Mouse (Mus musculus): Measurements from ENCODE around the gene Gm17482.
"Not testable (repeated sequence)": the region's sequence is repeated elsewhere in the genome, so short reads cannot be mapped to it uniquely, and the experiment has no call there.

Gm17482 gene

GRCm38 (mm10) chr6:115227043-115227442 lies at the start of gene Gm17482:
Gm17482 (plus strand) TSS chr6:115227343.
- in situ Hi-C loops (cut with MboI, MseI), result loop anchor here (5.0 kb wide), 1 partner anchor 310 kb away; no protein-coding TSS in a partner anchor

DNA sequence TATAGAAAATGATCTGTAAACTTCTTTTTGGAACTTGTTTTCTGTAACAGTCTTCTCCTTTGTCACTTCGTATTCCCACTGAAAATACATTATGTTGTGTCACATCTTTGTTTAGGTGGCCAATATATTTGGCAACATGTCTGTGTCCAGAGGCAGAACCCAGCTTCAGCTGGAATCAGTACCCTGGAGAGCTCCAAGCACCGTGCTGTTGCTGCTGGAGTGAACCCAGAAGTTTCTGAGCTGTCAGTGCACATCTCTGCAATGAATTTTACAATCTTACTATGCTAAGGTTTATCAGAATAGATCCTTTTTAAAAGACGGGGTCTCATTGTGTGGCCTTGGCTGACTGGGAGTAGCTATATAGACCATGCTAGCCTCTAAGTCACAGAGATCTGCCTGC lies 48.3 kb upstream of the Gm17482 start:
- in situ Hi-C loops (cut with MboI, MseI), result no loop called here

DNA sequence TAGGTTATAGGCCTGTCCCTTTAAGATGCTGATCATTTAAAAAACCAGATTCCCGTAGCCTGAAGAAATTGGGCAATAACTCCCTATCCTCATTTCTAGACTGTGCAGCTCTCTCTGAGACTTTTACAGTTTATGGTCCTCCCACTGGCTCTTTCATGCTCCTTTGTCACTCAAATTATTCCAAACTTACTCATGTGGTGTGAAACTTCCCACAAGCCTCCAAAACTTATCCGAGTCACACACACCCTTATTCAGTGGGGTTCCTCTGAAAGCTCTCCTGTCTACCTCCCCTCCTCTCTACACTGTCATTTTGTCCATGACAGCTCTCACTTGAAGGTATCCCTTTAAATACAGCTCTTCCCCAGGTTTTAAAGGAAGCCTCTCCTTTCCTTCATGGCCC lies 46.0 kb upstream of the Gm17482 start:
- in situ Hi-C loops (cut with MboI, MseI), result no loop called here

GRCm38 (mm10) chr6:115191111-115191510 lies 36.0 kb upstream of the Gm17482 start:
- in situ Hi-C loops (cut with MboI, MseI), result loop anchor here in 1 of 2 experiments (10.0 kb wide), 1 partner anchor 786 kb away; no protein-coding TSS in a partner anchor

DNA sequence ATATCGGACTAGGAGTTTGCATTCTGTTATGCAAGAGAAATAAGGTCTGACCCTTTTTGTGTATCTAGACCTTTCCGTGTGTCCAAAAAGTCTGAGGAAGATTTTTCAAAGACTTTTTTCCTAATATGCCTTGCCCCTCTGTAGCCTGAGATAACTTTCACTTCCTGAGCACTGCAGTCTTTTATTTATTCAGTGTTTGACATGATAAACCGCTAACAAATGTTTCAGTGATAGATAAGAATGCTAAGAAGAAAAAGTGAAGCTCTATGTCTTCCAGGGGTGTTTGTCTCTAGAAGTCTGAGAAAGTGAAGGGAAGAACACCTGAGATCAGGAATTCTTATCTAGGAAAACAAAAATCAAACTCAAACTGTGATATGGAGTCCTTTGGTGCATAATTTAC lies 26.4 kb upstream of the Gm17482 start:
- in situ Hi-C loops (cut with MboI, MseI), result no loop called here

- in situ Hi-C loops (cut with MboI, MseI), result no loop called here
Observed at GRCm38 (mm10) chr6:115203029-115203428, 24.1 kb upstream of the Gm17482 start.

- in situ Hi-C loops (cut with MboI, MseI), result loop anchor here in 1 of 2 experiments (5.0 kb wide), 1 partner anchor 52 kb away; no protein-coding TSS in a partner anchor
Observed at GRCm38 (mm10) chr6:115210187-115210586, 17.0 kb upstream of the Gm17482 start.

- in situ Hi-C loops (cut with MboI, MseI), result loop anchor here in 1 of 2 experiments (5.0 kb wide), 1 partner anchor 51 kb away; no protein-coding TSS in a partner anchor
Observed at GRCm38 (mm10) chr6:115210820-115211219, 16.3 kb upstream of the Gm17482 start.

DNA sequence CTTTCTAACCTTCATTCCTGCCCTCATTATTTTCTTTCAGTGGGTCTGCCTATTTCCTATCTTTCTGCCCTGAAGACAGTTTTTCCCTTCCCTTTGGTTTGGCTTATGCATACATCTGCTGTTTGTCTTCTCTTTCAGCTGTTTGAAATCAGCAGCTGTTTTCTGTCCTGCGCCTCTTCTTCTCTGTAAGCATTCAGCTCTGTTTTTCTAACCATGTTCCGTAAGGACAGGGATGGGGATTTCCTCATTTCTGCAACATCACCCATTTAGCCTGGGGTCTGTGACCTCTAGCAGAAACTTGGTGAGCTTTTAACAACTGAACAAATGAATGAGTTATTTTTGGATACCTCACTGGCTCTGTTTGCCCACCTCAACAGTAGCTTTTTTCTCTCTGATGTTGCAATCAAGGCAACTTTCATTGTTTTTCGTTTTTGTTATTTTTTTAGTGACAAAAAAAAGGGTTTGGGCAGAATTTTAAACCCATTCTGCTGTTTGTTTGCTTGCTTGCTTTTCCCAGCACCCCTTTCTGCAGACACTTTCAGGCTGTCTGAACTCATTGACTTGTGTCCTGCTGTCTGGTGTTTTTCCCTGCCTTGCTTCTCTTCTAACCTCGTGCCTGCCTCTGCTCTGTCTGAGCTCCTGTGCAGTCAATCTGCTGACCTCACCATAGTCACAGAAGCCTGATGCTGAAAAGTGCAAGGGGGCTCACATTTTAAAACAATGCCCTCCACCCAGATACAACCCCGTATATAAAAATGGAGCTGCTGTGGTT lies 14.8 kb upstream of the Gm17482 start:
- in situ Hi-C loops (cut with MboI, MseI), result loop anchor here in 1 of 2 experiments (5.0 kb wide), 1 partner anchor 50 kb away; no protein-coding TSS in a partner anchor

- in situ Hi-C loops (cut with MboI, MseI), result loop anchor here in 1 of 2 experiments (5.0 kb wide), 1 partner anchor 49 kb away; no protein-coding TSS in a partner anchor
Observed at GRCm38 (mm10) chr6:115213129-115213528, 14.0 kb upstream of the Gm17482 start.

DNA sequence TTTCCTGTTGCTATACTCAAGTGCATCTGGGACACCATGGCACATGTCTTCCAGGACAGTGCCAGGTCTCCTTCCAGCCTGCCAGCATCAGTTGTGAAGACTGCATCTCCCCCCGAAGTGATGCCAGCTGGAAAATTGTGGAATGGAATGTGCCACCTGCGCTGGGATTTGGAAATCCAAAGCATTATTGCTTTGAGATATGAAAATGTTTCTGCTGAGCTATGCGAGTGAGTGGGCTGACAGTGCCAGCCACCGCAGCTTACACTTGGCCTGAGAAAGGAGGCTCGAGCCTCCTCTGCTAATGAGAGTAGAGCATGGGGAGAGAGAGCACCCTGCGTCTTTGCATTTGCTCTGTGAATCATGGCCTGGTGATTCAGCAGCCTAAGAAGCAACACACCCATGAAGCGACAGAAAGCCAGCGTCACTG lies 5.9 kb upstream of the Gm17482 start:
- in situ Hi-C loops (cut with MboI, MseI), result no loop called here

- in situ Hi-C loops (cut with MboI, MseI), result loop anchor here (5.0 kb wide), 1 partner anchor 312 kb away; no protein-coding TSS in a partner anchor
Observed at GRCm38 (mm10) chr6:115225519-115225918, 1.6 kb upstream of the Gm17482 start.

DNA sequence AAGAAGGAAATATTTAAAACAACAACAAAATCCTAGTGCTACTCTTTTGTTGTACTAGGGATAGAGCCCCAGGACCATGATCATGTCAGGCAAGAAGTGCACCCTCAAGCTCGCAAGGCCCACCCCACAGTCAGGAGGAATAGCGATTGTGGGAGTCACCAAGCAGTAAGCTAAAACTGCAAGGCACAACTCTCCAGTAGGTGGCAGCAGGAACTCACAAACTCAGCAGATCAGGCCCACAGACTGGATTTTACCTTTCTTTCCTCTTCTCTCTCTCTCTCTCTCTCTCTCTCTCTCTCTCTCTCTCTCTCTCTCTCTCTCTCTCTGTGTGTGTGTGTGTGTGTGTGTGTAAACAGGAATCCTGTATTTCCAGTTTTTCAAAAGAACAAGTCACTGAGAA lies 386 bp downstream of the Gm17482 start:
- in situ Hi-C loops (cut with MboI, MseI), result loop anchor here (5.0 kb wide), 1 partner anchor 310 kb away; no protein-coding TSS in a partner anchor

DNA sequence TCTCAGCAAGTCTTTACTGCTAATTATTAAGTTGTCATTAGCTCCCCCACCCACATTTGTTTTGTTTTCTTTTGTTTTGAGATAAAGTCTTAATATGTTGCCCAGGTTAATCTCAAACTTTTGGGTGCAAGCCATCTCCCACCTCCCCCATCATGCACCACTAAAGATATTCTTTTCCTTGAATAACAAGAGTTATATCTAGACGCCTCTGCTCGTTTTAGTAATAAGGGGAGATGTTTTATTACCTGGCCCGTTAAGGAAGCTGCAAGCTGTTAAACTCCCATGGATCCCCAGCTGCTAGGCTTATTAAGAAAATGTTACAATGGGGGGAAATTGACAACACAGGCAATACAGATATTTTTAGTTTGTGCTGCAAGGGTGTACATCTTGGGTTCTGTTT lies 3.4 kb downstream of the Gm17482 start:
- in situ Hi-C loops (cut with MboI, MseI), result no loop called here

- in situ Hi-C loops (cut with MboI, MseI), result no loop called here
Observed at GRCm38 (mm10) chr6:115231836-115232235, 4.7 kb downstream of the Gm17482 start.

DNA sequence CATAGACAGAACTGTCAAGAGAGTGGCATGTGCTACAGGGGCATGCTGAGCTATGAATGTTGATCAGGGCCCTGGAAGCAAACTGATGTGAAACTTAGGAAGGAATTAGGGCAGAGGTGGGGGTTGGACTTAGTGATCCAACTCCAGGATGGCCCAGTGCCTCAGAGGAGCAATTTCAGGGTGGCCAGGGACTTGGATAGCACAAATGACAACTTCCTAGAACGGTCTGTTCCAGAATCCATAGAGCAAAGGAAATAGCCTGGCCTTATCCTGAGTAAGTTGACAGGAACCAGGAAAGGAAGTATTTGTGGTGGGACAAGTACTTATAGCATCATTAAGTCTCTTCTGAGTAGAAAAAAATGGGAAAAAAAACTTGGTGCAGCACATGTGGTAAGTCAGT lies 5.4 kb downstream of the Gm17482 start:
- in situ Hi-C loops (cut with MboI, MseI), result no loop called here

DNA sequence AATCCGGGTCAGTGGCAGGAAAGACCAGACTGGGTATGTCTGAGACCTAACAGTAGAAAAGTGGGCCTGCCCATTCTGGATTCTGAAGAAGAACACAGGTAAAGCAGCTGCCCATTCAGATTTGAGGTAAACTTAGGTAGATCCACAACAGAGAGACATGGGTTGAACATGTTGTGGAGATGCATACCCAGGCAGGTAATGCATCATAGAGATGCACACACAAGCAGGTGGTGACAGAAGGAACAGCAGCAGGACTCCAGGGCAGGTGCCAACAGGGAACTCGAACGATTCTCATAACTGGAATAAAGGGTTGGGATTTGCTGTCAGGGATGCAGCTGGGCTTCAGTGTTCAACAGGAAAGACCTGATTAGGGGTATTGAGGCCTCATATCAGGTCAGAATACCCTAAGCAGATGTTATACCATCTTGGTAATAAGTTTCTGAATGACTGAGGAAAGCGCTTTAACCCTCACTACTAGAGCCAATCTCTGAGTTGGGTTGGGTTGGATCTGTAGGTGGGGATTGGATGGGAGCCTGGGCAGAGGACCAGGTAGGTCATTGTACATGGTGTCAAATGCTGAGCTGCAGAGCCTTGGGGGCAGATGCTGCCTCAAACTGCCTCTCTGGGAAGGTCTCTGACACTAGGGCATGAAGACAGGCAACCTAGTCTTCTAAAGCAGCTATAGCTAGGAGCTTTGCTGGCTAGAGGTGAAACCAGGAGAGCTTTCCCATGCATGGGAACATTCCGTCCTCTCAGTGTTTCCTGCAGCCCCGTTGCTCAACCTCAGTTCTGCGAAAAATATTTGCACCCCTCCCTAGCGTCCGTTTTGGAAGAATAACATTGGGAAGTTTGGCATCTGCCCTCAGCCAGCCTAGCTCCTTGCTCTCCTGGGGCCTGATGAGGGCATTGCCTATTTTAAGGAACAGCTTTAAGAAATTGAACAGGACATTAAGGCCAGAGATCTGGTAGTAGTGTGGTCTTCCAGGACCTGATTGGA lies 11.2 kb downstream of the Gm17482 start:
- in situ Hi-C loops (cut with MboI, MseI), result no loop called here

DNA sequence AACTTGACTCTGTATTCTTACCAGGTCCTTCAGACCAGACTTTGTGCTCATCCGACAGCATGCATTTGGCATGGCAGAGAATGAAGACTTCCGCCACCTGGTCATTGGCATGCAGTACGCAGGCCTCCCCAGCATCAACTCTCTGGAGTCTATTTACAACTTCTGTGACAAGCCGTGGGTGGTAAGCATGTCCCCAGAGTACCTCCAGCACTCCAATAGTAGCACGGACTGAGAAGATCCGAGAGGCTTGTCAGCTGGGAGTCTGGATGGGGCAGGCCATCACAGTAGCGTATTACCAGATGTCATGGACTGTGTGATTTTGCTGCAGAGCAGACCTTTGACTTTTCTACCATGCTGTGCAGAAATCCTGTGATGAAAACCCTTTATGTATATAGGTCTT lies 12.2 kb downstream of the Gm17482 start:
- in situ Hi-C loops (cut with MboI, MseI), result no loop called here

- in situ Hi-C loops (cut with MboI, MseI), result not testable (repeated sequence)
Observed at GRCm38 (mm10) chr6:115240431-115240830, 13.3 kb downstream of the Gm17482 start.

GRCm38 (mm10) chr6:115241131-115241699 lies 14.1 kb downstream of the Gm17482 start:
- in situ Hi-C loops (cut with MboI, MseI), result no loop called here

DNA sequence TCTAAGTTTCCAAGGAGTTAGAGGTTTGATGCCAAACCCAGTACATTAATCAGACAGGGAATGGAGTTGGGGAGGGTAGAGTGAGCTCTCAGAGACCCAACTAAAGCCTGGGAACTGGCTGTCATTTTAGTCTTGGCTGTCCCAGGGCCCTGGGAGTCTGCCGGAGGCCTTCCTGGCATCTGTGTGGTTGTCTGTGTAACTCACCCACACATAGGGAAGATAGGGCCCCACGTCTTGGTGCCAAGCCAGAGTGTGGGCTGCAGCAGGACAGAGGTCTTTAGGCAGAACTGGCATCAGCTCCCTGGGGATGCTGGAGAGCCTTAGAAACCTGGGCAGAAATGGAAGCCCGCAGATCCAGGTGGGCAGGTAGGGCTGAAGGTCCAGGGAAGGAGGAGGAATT lies 14.8 kb downstream of the Gm17482 start:
- in situ Hi-C loops (cut with MboI, MseI), result no loop called here
